Comparison of ENCODE assay signal across 8 mouse cellular contexts in genomic region chr19:5940173-5940572, GRCm38 (mm10). TPM values are rescaled to one million over a fixed set of nuclear protein-coding genes. Genes with fewer than 3 reads are reported as not detected.
DNase-seq lines count a peak whose midpoint lies in the region; ATAC-seq and TF ChIP-seq lines count a peak whose summit lies in the region.

No protein-coding gene starts in this region.

- peak overlapping the region; percentile 91 for H3K27ac ChIP-seq in gastrocnemius, adult 2 months
- peak overlapping the region; percentile 71 for H3K27ac ChIP-seq in neural tube, embryonic 15.5 days (replicated peaks)

- H3K4me3 ChIP-seq in gastrocnemius, adult 2 months: peak overlapping the region; percentile 37; the same call in 1 of the 2 replicates
- H3K4me3 ChIP-seq in neural tube, embryonic 15.5 days (replicated peaks): no peak overlapping the region

- H3K4me1 ChIP-seq in neural tube, embryonic 15.5 days: peaks cover 30% of the 10 kb centered on the region

- no peak overlapping the region for H3K9ac ChIP-seq in neural tube, embryonic 15.5 days (replicated peaks)

- WGBS in neural tube, embryonic 15.5 days: 55% methylated on average over 4 of the region's 4 CpGs

- no peak overlapping the region for H3K4me2 ChIP-seq in neural tube, embryonic 15.5 days

- 0 out of 2 replicates have a peak, but pooled peaks have one; percentile 25 for ATAC-seq in neural tube, embryonic 15.5 days (ENCODE audit: low FRiP score)

- no peaks in the 10 kb centered on the region for H3K9me3 ChIP-seq in neural tube, embryonic 15.5 days (replicated peaks)

- intact Hi-C loops in left cerebral cortex, postnatal 10 days (cut with DNase I): no loop called here
- intact Hi-C loops in gastrocnemius, adult 2 months (cut with DNase I): loop anchor here (2.0 kb wide), 1 partner anchor 15 kb away; the partner anchor contains the start of gene Cdc42ep2

- peak; percentile 34 to 88 for DNase-seq in left cerebral cortex, postnatal 10 days (ENCODE audit: extremely low spot score in 1 of 2, low spot score in 2 of 2)
- no peak for DNase-seq in left cerebral cortex, adult 11 months (ENCODE audit: low spot score)
- DNase-seq in adrenal gland, postnatal 25 days: peak; percentile 78
- peak; percentile 95 for DNase-seq in gastrocnemius, adult 2 months
- peak; percentile 87 to 91 for DNase-seq in kidney, adult 8-10 months
- DNase-seq in embryo, embryonic 10 days (ENCODE audit: low spot score): no peak
- no peak for DNase-seq in frontal cortex, postnatal 14 days (ENCODE audit: low spot score in 2 of 2)

- no peak for TF ChIP-seq CTCF in gastrocnemius, adult 2 months (IDR thresholded peaks at IDR 0.05)

- peaks cover 6% of the 10 kb centered on the region; the same call in 1 of the 2 replicates for H3K36me3 ChIP-seq in neural tube, embryonic 15.5 days

- no peaks in the 10 kb centered on the region for H3K27me3 ChIP-seq in neural tube, embryonic 15.5 days (replicated peaks)

RNA-seq across cellular contexts. Expression of gene Cdc42ep2, which starts 15.6 kb away (rescaled TPM):
- total RNA-seq in left cerebral cortex, postnatal 10 days (2021): 1 to 10 TPM; 8.3 to 9.8 TPM
- 6.2 and 8.5 TPM in 2 replicates for total RNA-seq in adrenal gland, postnatal 25 days (2021)
- total RNA-seq in gastrocnemius, adult 2 months (2021): 10 to 100 TPM in 1 of 2 experiments, 1 to 10 TPM in 1; 8.2 to 14.3 TPM
- polyA plus RNA-seq in neural tube, embryonic 15.5 days (2015; fragmentation: Nextera tagmentation; extraction: Ambion mirVana): 19.3 and 20.9 TPM in 2 replicates

RNA-seq across cellular contexts. Expression of gene Pola2, which starts 23.8 kb away (rescaled TPM):
- total RNA-seq in left cerebral cortex, postnatal 10 days (2021): 10 to 100 TPM in 1 of 2 experiments, 1 to 10 TPM in 1; 8.0 to 10.7 TPM
- total RNA-seq in adrenal gland, postnatal 25 days (2021): 28.4 and 29.6 TPM in 2 replicates
- 1 to 10 TPM; 8.9 to 9.2 TPM for total RNA-seq in gastrocnemius, adult 2 months (2021)
- 19.9 and 34.3 TPM in 2 replicates for polyA plus RNA-seq in neural tube, embryonic 15.5 days (2015; fragmentation: Nextera tagmentation; extraction: Ambion mirVana)

RNA-seq across cellular contexts. Expression of gene Dpf2, which starts 27.4 kb away (rescaled TPM):
- total RNA-seq in left cerebral cortex, postnatal 10 days (2021): 10 to 100 TPM; 76.8 to 80.7 TPM
- 88.9 and 103 TPM in 2 replicates for total RNA-seq in adrenal gland, postnatal 25 days (2021)
- total RNA-seq in gastrocnemius, adult 2 months (2021): 10 to 100 TPM; 87.8 to 88.4 TPM
- polyA plus RNA-seq in neural tube, embryonic 15.5 days (2015; fragmentation: Nextera tagmentation; extraction: Ambion mirVana): 95.7 and 115 TPM in 2 replicates

RNA-seq across cellular contexts. Expression of gene Slc22a20, which starts 45.8 kb away (rescaled TPM):
- total RNA-seq in left cerebral cortex, postnatal 10 days (2021): not detected
- total RNA-seq in adrenal gland, postnatal 25 days (2021): not detected in 2 replicates
- total RNA-seq in gastrocnemius, adult 2 months (2021): not detected
- polyA plus RNA-seq in neural tube, embryonic 15.5 days (2015; fragmentation: Nextera tagmentation; extraction: Ambion mirVana): not detected in 2 replicates

RNA-seq across cellular contexts. Expression of gene Tigd3, which starts 46.2 kb away (rescaled TPM):
- 1 to 10 TPM; 6.5 to 8.1 TPM for total RNA-seq in left cerebral cortex, postnatal 10 days (2021)
- 1.3 and 2.0 TPM in 2 replicates for total RNA-seq in adrenal gland, postnatal 25 days (2021)
- total RNA-seq in gastrocnemius, adult 2 months (2021): under 1 TPM; 0.10 to 0.20 TPM
- polyA plus RNA-seq in neural tube, embryonic 15.5 days (2015; fragmentation: Nextera tagmentation; extraction: Ambion mirVana): 8.9 and 10.0 TPM in 2 replicates

Comparison
In these comparisons a context has a peak if more than half of its experiments do, and no peak if none do; other contexts are left out.
1. DNase-seq: peak in left cerebral cortex, postnatal 10 days (2 of 2), adrenal gland, postnatal 25 days (single experiment), gastrocnemius, adult 2 months (single experiment) and kidney, adult 8-10 months (2 of 2); none in left cerebral cortex, adult 11 months (single experiment), embryo, embryonic 10 days (single experiment) and frontal cortex, postnatal 14 days (0 of 2).